Mouse (Mus musculus): ENCODE measurements around the gene Plekhg2. TPM values are rescaled to one million over a fixed set of nuclear protein-coding genes. Genes with fewer than 3 reads are reported as not detected.

Plekhg2 gene
- polyA plus RNA-seq, 1 experiment from 2014 or later = 38.8 TPM

DNA sequence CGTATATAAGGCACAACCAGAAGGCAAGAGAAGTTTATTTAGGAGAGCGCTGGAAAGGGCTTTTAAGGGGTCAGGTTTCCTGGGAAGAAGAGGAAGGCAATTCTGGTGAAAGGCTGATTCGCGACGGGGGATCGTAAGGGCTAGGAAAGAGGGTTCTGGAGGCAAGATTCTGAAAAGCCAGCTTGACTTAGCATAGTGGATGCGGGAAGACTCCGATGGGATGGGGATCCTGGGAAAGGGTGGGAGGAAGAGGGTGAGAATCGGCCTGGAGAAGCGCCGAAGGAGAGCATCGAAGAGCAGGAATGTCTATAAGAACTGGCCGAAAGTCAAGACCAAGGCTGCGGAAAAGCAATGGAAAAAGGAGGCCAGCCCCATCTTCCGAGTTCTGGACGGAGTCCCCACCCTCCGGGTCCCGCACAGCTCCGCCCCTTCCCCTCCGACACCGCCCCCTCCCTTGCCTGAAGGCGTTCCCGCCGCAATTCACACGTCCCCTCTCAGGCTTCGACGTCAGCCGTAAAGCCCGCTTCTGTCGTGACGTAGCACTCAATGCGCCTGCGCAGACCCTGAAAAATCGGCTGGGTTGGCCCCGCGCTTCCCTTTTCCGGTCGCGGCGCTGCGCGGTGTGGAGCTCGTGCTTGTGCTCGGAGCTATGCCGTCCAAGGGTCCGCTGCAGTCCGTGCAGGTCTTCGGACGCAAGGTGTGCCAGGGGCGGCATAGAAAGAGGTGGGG is 22.1 kb downstream of the Plekhg2 start, which contains the start of gene Rps16:
Gene Rps16 (plus strand): TSS at position 498 of the 729 bp plus-strand sequence.
- under 1% methylated on average over 49 of the region's 50 CpGs for WGBS
- Histone ChIP-seq H3K4me1 (ENCODE audit: control insufficient read depth, insufficient read depth, low read length) (no peaks in the 10 kb centered on the region), H3K4me2 (ENCODE audit: low read depth, low read length) (peak within 1 kb of the TSS; percentile 79), H3K9me3 (replicated peaks; ENCODE audit: control insufficient read depth, low read length) (no peaks in the 10 kb centered on the region), H3K9ac (replicated peaks; ENCODE audit: low read length) (peak within 1 kb of the TSS; percentile 97), H3K36me3 (replicated peaks; ENCODE audit: control insufficient read depth, insufficient read depth, low read depth, low read length) (peaks cover 13% of the 10 kb centered on the region), H3K27me3 (ENCODE audit: control insufficient read depth, insufficient read depth, low read length) (no peaks in the 10 kb centered on the region), H3K27ac (replicated peaks; ENCODE audit: low read depth, low read length) (peak within 1 kb of the TSS; percentile 86), H3K4me3 (ENCODE audit: low read depth, low read length) (peak within 1 kb of the TSS; percentile 94)
- DNase-seq (ENCODE audit: low spot score) = peak; percentile 99
- peak; percentile 88 for ATAC-seq (replicated peaks; ENCODE audit: insufficient number of reproducible peaks, low FRiP score, low TSS enrichment, low read depth)

DNA sequence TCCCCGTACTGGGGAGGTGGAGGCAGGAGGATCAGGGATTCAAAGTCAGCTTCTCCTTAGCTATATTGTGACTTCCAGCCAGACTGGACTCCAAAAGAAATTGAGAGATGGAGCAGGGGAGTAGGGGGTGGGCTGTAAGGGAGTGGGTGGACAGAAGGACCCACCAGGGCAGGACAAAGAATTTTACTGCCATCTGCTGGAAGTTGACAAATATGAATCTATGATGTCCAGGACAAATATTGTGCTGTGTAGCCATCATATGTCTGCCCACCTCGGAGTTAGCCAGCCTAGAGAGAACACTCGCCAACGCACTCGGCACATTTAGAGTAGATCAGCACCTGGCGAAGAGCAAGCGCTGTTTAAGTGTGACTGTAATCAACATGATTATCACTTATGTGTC is 23.8 kb downstream of the Plekhg2 start:
- 89% methylated on average over 7 of the region's 7 CpGs for WGBS
- Histone ChIP-seq H3K27me3 (ENCODE audit: control insufficient read depth, insufficient read depth, low read length) (no peaks in the 10 kb centered on the region), H3K36me3 (replicated peaks; ENCODE audit: control insufficient read depth, insufficient read depth, low read depth, low read length) (peaks cover 5% of the 10 kb centered on the region), H3K4me3 (ENCODE audit: low read depth, low read length) (no peak overlapping the region), H3K9me3 (replicated peaks; ENCODE audit: control insufficient read depth, low read length) (no peaks in the 10 kb centered on the region), H3K27ac (replicated peaks; ENCODE audit: low read depth, low read length) (no peak overlapping the region), H3K4me1 (ENCODE audit: control insufficient read depth, insufficient read depth, low read length) (no peaks in the 10 kb centered on the region), H3K9ac (replicated peaks; ENCODE audit: low read length) (no peak overlapping the region), H3K4me2 (ENCODE audit: low read depth, low read length) (no peak overlapping the region)
- ATAC-seq (replicated peaks; ENCODE audit: insufficient number of reproducible peaks, low FRiP score, low TSS enrichment, low read depth) (no peak), DNase-seq (ENCODE audit: low spot score) (peak; percentile 53)

DNA sequence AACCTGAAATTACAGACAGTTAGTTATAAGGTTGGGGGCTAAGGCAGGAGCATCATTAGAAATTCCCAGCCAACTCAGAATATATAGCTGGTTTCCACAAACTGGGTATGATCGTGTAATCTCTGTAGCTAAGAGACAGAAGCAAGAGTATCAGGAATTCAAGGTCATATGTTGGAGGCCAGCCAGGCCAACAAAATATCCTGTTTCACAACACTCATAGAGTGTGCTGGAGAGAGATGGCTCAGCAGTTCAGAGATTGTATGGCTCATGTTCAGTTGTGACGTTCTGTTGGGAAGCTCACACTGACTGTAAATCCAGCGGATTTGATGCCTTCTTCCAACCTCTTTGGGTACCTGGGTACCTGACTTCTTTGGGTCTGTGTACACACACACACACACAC is 24.7 kb downstream of the Plekhg2 start:
- DNase-seq (ENCODE audit: low spot score) (no peak), ATAC-seq (replicated peaks; ENCODE audit: insufficient number of reproducible peaks, low FRiP score, low TSS enrichment, low read depth) (no peak)
- 74% methylated on average over 3 of the region's 3 CpGs for WGBS
- no peaks in the 10 kb centered on the region for H3K9me3 ChIP-seq (replicated peaks; ENCODE audit: control insufficient read depth, low read length)
- H3K27ac ChIP-seq (replicated peaks; ENCODE audit: low read depth, low read length) = no peak overlapping the region
- no peaks in the 10 kb centered on the region for H3K27me3 ChIP-seq (ENCODE audit: control insufficient read depth, insufficient read depth, low read length)
- no peak overlapping the region for H3K4me2 ChIP-seq (ENCODE audit: low read depth, low read length)
- H3K4me1 ChIP-seq (ENCODE audit: control insufficient read depth, insufficient read depth, low read length) = no peaks in the 10 kb centered on the region
- H3K36me3 ChIP-seq (replicated peaks; ENCODE audit: control insufficient read depth, insufficient read depth, low read depth, low read length) = no peaks in the 10 kb centered on the region; the same call in 1 of the 2 replicates
- H3K9ac ChIP-seq (replicated peaks; ENCODE audit: low read length) = no peak overlapping the region
- no peak overlapping the region for H3K4me3 ChIP-seq (ENCODE audit: low read depth, low read length)

DNA sequence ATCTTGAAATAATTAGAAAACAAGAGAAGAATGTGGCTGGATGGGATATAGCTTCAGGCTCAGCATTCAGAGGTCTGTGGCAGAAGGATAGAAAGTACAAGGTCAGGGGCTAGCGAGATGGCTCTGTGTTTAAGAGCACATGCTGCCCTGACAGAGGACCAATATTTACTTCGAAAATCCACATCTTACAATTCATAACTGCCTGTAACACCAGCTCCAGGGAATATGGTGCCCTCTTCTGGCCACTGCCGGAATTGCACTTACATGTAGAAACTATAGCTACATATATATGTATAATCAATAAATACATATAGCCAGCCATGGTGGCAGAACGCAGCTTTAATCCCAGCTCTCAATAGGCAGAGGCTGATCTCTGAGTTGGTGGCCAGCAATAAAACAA is 27.8 kb downstream of the Plekhg2 start:
- DNase-seq (ENCODE audit: low spot score) = peak; percentile 84
- 5% methylated on average over 4 of the region's 4 CpGs for WGBS
- no peak overlapping the region for H3K4me3 ChIP-seq (ENCODE audit: low read depth, low read length)

DNA sequence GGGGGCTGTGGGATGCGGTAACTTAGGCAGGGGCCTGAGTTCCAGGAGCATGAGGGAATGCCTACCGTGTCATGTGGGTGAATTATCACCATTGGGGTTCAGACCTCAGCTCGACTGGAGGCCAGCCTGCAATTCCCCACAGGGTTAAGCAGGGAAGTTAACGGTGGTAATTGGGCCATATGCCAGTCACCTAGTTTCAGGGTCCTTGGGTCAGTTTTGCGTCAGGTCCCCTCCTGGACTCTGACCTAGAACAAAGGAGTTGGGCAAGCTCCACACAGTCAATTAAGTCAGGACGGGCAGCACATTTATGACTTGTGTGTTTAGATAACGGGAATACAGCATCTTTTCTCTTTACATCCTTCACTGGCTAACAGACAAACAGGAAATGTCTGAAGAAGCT is 31.0 kb downstream of the Plekhg2 start:
- H3K4me2 ChIP-seq (ENCODE audit: low read depth, low read length) = no peak overlapping the region
- H3K27ac ChIP-seq (replicated peaks; ENCODE audit: low read depth, low read length) = no peak overlapping the region
- no peaks in the 10 kb centered on the region for H3K36me3 ChIP-seq (replicated peaks; ENCODE audit: control insufficient read depth, insufficient read depth, low read depth, low read length)
- H3K27me3 ChIP-seq (ENCODE audit: control insufficient read depth, insufficient read depth, low read length) = no peaks in the 10 kb centered on the region
- ATAC-seq (replicated peaks; ENCODE audit: insufficient number of reproducible peaks, low FRiP score, low TSS enrichment, low read depth) = no peak
- WGBS = 49% methylated on average over 7 of the region's 7 CpGs
- no peak for DNase-seq (ENCODE audit: low spot score)
- no peaks in the 10 kb centered on the region for H3K4me1 ChIP-seq (ENCODE audit: control insufficient read depth, insufficient read depth, low read length)
- no peak overlapping the region for H3K4me3 ChIP-seq (ENCODE audit: low read depth, low read length)
- no peak overlapping the region for H3K9ac ChIP-seq (replicated peaks; ENCODE audit: low read length)
- no peaks in the 10 kb centered on the region for H3K9me3 ChIP-seq (replicated peaks; ENCODE audit: control insufficient read depth, low read length)

More for the DNA sequence above, 27.8 kb downstream of the Plekhg2 start:
- Histone ChIP-seq H3K4me1 (ENCODE audit: control insufficient read depth, insufficient read depth, low read length) (no peaks in the 10 kb centered on the region), H3K36me3 (replicated peaks; ENCODE audit: control insufficient read depth, insufficient read depth, low read depth, low read length) (no peaks in the 10 kb centered on the region), H3K4me2 (ENCODE audit: low read depth, low read length) (no peak overlapping the region), H3K9ac (replicated peaks; ENCODE audit: low read length) (no peak overlapping the region), H3K27me3 (ENCODE audit: control insufficient read depth, insufficient read depth, low read length) (no peaks in the 10 kb centered on the region), H3K27ac (replicated peaks; ENCODE audit: low read depth, low read length) (no peak overlapping the region), H3K9me3 (replicated peaks; ENCODE audit: control insufficient read depth, low read length) (no peaks in the 10 kb centered on the region)
- ATAC-seq (replicated peaks; ENCODE audit: insufficient number of reproducible peaks, low FRiP score, low TSS enrichment, low read depth) = no peak

DNA sequence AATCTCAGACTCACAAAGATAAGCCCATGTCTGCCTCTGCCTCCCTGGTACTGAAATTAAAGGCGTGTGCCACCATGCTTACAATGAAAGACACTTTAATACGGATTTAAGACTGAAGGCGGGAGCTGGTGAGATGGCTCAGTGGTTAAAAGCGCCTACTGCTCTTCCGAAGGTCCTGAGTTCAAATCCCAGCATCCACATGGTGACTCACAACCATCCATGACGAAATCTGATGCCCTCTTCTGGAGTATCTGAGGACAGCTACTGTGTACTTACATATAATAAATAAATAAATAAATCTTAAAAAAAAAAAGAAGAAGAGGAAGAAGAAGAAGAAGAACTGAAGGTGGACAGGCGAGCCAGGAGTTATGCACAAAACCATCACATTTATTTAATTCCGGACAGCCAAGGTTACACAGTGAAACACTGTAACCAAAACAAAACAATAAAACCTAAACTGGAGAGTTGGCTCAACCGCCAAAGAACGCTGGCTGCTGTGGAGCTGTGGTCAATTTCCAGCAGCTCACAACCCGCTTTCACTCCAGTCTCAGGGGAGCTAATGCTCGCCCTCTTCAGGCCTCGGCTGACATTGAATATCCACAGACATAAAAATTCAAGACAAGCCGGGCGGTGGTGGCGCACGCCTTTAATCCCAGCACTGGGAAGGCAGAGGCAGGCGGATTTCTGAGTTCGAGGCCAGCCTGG is 33.0 kb downstream of the Plekhg2 start:
- Histone ChIP-seq H3K4me2 (ENCODE audit: low read depth, low read length) (peak overlapping the region; percentile 38), H3K4me1 (ENCODE audit: control insufficient read depth, insufficient read depth, low read length) (no peaks in the 10 kb centered on the region), H3K27ac (replicated peaks; ENCODE audit: low read depth, low read length) (peak overlapping the region; percentile 52; the same call in 1 of the 2 replicates), H3K36me3 (replicated peaks; ENCODE audit: control insufficient read depth, insufficient read depth, low read depth, low read length) (no peaks in the 10 kb centered on the region), H3K9me3 (replicated peaks; ENCODE audit: control insufficient read depth, low read length) (no peaks in the 10 kb centered on the region), H3K4me3 (ENCODE audit: low read depth, low read length) (peak overlapping the region; percentile 95), H3K9ac (replicated peaks; ENCODE audit: low read length) (peak overlapping the region; percentile 94), H3K27me3 (ENCODE audit: control insufficient read depth, insufficient read depth, low read length) (no peaks in the 10 kb centered on the region)
- 77% methylated on average over 19 of the region's 19 CpGs for WGBS
- peak; percentile 51 for DNase-seq (ENCODE audit: low spot score)
- ATAC-seq (replicated peaks; ENCODE audit: insufficient number of reproducible peaks, low FRiP score, low TSS enrichment, low read depth) = no peak

DNA sequence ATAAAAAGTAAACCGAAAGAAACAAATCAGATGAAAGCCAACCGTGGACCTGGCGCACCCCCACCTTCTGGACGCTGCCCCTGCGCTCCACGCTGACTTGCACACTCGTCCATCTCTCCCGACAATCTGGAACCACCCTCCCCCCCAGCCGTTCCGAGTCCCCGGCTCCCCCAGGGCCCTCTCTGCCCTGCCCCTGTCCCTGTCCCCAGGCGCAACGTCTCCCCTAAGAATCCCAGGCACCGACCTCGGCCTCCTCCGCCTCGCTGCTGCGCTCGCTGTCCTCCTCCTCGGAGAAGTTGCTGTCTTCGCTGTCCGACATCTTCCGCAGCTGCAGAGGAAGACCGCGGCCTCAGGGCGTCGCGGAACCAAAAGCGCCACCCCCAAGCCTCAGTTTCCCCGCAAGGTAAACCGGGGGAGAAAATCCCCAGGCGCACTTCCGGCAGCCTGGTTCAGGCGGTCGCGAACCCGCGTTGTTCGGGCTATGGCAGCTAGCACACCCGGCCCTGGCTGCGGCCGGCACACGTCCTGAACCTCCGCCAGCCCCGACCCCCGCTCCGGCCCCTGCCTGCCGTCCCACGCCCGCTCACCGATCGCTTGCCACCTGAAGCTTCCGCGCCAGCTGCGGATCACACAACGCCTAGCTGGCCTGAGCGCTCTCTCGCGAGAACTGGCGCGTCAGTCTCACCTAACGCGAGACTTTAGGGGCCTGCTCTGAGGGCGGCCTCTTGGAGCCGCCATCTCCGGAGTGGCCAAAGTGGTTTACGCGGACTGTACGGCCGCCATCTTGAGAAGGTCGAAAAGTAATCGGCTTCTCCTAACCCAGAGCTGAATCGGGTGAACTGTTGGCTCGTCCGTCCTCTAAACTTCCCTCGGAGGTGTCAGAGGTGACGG is 34.0 kb downstream of the Plekhg2 start, which contains the start of gene Supt5:
Gene Supt5 (minus strand): TSS at position 639 of the 891 bp plus-strand sequence.
- H3K9me3 ChIP-seq (replicated peaks; ENCODE audit: control insufficient read depth, low read length) = no peaks in the 10 kb centered on the region
- H3K4me3 ChIP-seq (ENCODE audit: low read depth, low read length) = peak within 1 kb of the TSS; percentile 95
- DNase-seq (ENCODE audit: low spot score) (peak; percentile 100), ATAC-seq (replicated peaks; ENCODE audit: insufficient number of reproducible peaks, low FRiP score, low TSS enrichment, low read depth) (peak; percentile 98)
- no peaks in the 10 kb centered on the region for H3K36me3 ChIP-seq (replicated peaks; ENCODE audit: control insufficient read depth, insufficient read depth, low read depth, low read length)
- H3K4me1 ChIP-seq (ENCODE audit: control insufficient read depth, insufficient read depth, low read length) = no peaks in the 10 kb centered on the region
- under 1% methylated on average over 77 of the region's 77 CpGs for WGBS
- no peaks in the 10 kb centered on the region for H3K27me3 ChIP-seq (ENCODE audit: control insufficient read depth, insufficient read depth, low read length)
- peak within 1 kb of the TSS; percentile 94 for H3K9ac ChIP-seq (replicated peaks; ENCODE audit: low read length)
- peak within 1 kb of the TSS; percentile 64 for H3K4me2 ChIP-seq (ENCODE audit: low read depth, low read length)
- peak within 1 kb of the TSS; percentile 52 for H3K27ac ChIP-seq (replicated peaks; ENCODE audit: low read depth, low read length)
